Mouse (Mus musculus) telencephalon, adult 2 months (tissue): ENCODE data around the gene Gm3618.
"Not testable (repeated sequence)": the region's sequence is repeated elsewhere in the genome, so short reads cannot be mapped to it uniquely, and the experiment has no call there.

Source experiments
- DNase-seq: peaks from one replicate; pipeline ENCODE4 v3.0.0-alpha.2; 2011; ENCODE audit warnings: low read depth, low spot score

The Gm3618 gene

DNA sequence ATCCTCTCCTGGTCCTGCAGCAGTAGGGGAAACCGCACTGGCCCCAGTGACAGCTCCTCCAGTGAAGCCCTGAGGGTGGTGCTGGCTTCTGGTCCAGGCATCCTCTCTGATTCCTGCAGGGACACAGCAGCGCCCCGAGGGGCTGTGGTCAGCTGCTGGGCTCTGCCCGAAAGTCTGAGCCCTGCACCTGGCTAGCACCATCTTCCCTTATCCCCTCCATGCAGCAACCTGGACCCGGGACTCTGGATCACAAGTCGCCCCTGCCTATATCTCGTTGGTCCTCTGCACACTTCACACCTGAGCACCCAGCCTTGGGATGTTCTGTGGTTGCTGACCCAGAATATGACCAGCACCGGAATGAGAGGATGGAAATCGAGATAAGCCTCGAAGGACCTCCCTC is at the start of gene Gm3618:
Gm3618 (minus strand) TSS at position 101 of the 400 bp plus-strand sequence.
- not testable (repeated sequence) for DNase-seq

DNA sequence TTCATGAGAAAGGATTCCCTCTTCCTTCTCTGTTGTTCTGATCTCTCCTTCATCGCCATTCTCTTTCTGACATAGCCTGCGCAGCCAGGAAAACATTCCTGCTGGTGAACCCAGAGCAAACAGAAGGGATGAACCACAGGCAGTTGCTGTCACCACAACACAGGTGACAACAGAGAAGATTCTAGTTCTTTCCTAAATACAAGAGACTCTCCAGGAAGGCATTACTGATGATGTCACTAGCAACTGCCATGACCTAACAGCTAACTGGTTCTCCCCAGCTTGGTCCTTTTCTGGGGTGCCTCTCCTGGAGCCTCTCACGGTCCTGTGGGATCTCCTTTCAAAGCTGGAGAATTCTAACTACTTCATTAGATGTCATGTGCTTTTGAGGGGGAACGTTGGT is 46.7 kb upstream of the Gm3618 start, which contains the start of gene Gm16440:
Gm16440 (minus strand) TSS at position 101 of the 400 bp plus-strand sequence.
- not testable (repeated sequence) for DNase-seq

DNA sequence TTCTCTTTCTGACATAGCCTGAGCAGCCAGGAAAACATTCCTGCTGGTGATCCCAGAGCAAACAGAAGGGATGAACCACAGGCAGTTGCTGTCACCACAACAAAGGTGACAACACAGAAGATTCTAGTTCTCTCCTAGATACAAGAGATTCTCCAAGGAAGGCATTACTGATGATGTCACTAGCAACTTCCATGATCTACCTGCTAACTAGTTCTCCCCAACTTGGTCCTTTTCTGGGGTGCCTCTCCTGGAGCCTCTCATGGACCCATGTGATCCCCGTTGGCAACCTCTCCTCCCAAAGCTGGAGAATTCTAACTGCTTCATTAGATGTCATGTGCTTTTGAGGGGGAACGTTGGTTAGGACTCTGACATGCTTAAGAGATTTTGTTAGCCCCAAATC is 38.7 kb downstream of the Gm3618 start, which contains the start of gene Gm21103:
Gm21103 (minus strand) TSS at position 101 of the 400 bp plus-strand sequence.
- DNase-seq, result not testable (repeated sequence)

DNA sequence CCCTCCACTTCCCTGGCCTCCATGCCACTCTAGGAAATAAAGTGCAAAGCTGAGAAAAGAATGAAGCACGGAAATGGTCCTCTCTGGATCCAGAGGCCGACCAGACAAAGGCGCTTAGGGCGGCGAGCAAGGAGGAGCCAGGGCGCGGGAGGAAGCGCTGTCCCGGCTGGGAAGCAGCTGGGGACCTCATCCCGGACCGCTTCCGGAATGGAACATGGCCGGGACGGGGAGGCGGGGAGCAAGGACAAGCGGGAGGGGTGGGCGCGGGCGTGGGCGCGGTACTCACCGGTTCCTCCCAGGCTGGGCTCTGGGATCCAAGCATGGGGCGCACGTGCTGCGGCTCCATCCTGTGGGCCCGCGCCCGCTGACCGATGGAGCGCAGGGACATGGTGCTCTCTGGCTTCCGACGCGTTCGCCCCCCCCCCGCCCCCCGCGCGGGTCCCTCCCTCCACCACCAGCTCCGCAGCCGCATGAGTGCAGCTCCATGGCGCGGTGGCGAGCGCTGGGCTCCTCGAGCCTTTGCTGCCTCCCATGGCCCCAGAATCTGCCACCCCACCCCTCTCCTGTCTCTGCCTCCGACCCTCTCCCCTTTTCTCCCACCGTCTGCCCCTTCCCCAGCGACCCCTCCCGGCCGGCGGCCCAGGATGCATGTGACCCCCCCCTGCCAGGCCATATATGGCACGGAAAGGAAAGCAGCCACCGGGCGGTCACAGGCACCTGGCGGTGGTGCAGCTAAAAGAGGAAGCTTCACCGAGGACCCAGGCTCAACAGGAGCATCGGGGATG is 56.4 kb downstream of the Gm3618 start, which contains the start of gene Gm3411:
Gm3411 (minus strand) TSS at position 320 of the 785 bp plus-strand sequence.
- not testable (repeated sequence) for DNase-seq
